Mouse (Mus musculus) inflammation-experienced regulatory T-cells, adult 16 weeks (primary cell): ENCODE measurements around the gene Plpp1. TPM values are rescaled to one million over a fixed set of nuclear protein-coding genes. Genes with fewer than 3 reads are reported as not detected.

Source experiments
- polyA plus RNA-seq: library from polyadenylated mRNA; unstranded; fragments of 100-300 nt; shearing (Covaris generic); gene quantifications from one replicate; pipeline ENCODE4 v1.2.1, GENCODE M21; 2017

Plpp1 gene
- polyA plus RNA-seq = 8.8 TPM

GRCm38 (mm10) chr13:112800597-112801380 is at the start of gene Plpp1:
Gene Plpp1, plus strand, starts transcription at chr13:112800792.

Other genes with a start within 250 kb of the Plpp1 start
- not detected for gene Il31ra, start 206.4 kb upstream of the Plpp1 start, polyA plus RNA-seq
- not detected for gene Ddx4, start 148.3 kb upstream of the Plpp1 start, polyA plus RNA-seq
- gene Slc38a9, start 140.0 kb upstream of the Plpp1 start, polyA plus RNA-seq = 43.7 TPM
- gene Mtrex, start 126.6 kb downstream of the Plpp1 start, polyA plus RNA-seq = 96.0 TPM
- gene Dhx29, start 126.7 kb downstream of the Plpp1 start, polyA plus RNA-seq = 41.5 TPM
- gene Ccno, start 187.0 kb downstream of the Plpp1 start, polyA plus RNA-seq = 0.22 TPM
- not detected for gene Mcidas, start 193.1 kb downstream of the Plpp1 start, polyA plus RNA-seq
- gene Cdc20b, start 234.3 kb downstream of the Plpp1 start, polyA plus RNA-seq = not detected
- gene Gpx8, start 245.6 kb downstream of the Plpp1 start, polyA plus RNA-seq = not detected